Mouse (Mus musculus): ENCODE data around the gene Ptar1. TPM values are rescaled to one million over a fixed set of nuclear protein-coding genes. Genes with fewer than 3 reads are reported as not detected.

The Ptar1 gene
- total RNA-seq, 2 experiments from 2014 or later, result 39.2 to 40.5 TPM

- DNase-seq (ENCODE audit: low spot score in 2 of 2), result peak; percentile 94 to 95
Observed at GRCm38 (mm10) chr19:23757961-23758553, 70.8 kb downstream of the Ptar1 start.

- DNase-seq (ENCODE audit: low spot score in 2 of 2), result peak; percentile 72 to 86
Observed at GRCm38 (mm10) chr19:23758554-23759321, 71.5 kb downstream of the Ptar1 start, which contains the start of gene Apba1. TSS of gene Apba1 (plus strand) at chr19:23758887.

- peak in 1 of 2 experiments; percentile 56 for DNase-seq (ENCODE audit: low spot score in 2 of 2)
Observed at GRCm38 (mm10) chr19:23759322-23759945, 72.2 kb downstream of the Ptar1 start.

GRCm38 (mm10) chr19:23763371-23763770 lies 76.1 kb downstream of the Ptar1 start:
- DNase-seq (ENCODE audit: low spot score in 2 of 2), result no peak

- DNase-seq (ENCODE audit: low spot score in 2 of 2), result no peak
Observed at GRCm38 (mm10) chr19:23764051-23764450, 76.8 kb downstream of the Ptar1 start.

GRCm38 (mm10) chr19:23768864-23769263 lies 81.6 kb downstream of the Ptar1 start:
- DNase-seq (ENCODE audit: low spot score in 2 of 2), result no peak

GRCm38 (mm10) chr19:23770494-23771423 lies 83.5 kb downstream of the Ptar1 start:
- no peak for DNase-seq (ENCODE audit: low spot score in 2 of 2)

- no peak for DNase-seq (ENCODE audit: low spot score in 2 of 2)
Observed at GRCm38 (mm10) chr19:23771971-23772370, 84.7 kb downstream of the Ptar1 start.

GRCm38 (mm10) chr19:23775356-23775755 lies 88.1 kb downstream of the Ptar1 start:
- DNase-seq (ENCODE audit: low spot score in 2 of 2), result no peak

GRCm38 (mm10) chr19:23779130-23779529 lies 91.9 kb downstream of the Ptar1 start:
- DNase-seq (ENCODE audit: low spot score in 2 of 2), result no peak

GRCm38 (mm10) chr19:23780105-23780504 lies 92.9 kb downstream of the Ptar1 start:
- DNase-seq (ENCODE audit: low spot score in 2 of 2), result no peak

Other genes with a start within 250 kb of the Ptar1 start
- gene Mamdc2, start 239.0 kb upstream of the Ptar1 start, total RNA-seq (2021), result 1 to 10 TPM in 1 of 2 experiments, under 1 TPM in 1; 0.63 to 1.2 TPM
- 1 to 10 TPM; 1.2 to 1.7 TPM for gene 1700028P14Rik, start 34.6 kb upstream of the Ptar1 start, total RNA-seq (2021)
- 100 to 1,000 TPM; 125 to 137 TPM for gene Apba1, start 71.5 kb downstream of the Ptar1 start, total RNA-seq (2021)

Data from left cerebral cortex, adult 18-20 months (tissue).